ENCODE assay signal across 8 mouse cellular contexts in genomic region chr8:122546811-122547453, GRCm38 (mm10). TPM values are rescaled to one million over a fixed set of nuclear protein-coding genes. Genes with fewer than 3 reads are reported as not detected.
A peak's percentile ranks its signal among the peaks of the same experiment; 100 is the strongest.
DNase-seq lines count a peak whose midpoint lies in the region; ATAC-seq and TF ChIP-seq lines count a peak whose summit lies in the region.

No protein-coding gene starts in this region.

- H3K4me2 ChIP-seq in CH12.LX (ENCODE audit: insufficient read depth, low read depth, poor library complexity, severe bottlenecking) (peak overlapping the region; percentile 96), myocyte (ENCODE audit: low read depth) (peak overlapping the region; percentile 97)
- H3K4me2 ChIP-seq in heart, embryonic 16.5 days (ENCODE audit: low read depth, low read length): peak overlapping the region; percentile 92

- H3K9ac ChIP-seq in CH12.LX (ENCODE audit: insufficient read depth, low read depth): peak overlapping the region; percentile 88
- H3K9ac ChIP-seq in heart, embryonic 16.5 days (ENCODE audit: low read length): peak overlapping the region; percentile 63

- no peak for TF ChIP-seq POLR2A in CH12.LX (IDR thresholded peaks at IDR 0.05; ENCODE audit: low read depth, low read length)
- TF ChIP-seq POLR2A in myocyte (IDR thresholded peaks at IDR 0.05; ENCODE audit: insufficient read length, low read depth): peak; percentile 28

- H3K4me3 ChIP-seq in CH12.LX (replicated peaks in 1 of 3; ENCODE audit: low read depth in 2 of 3, low read length in 2 of 3, poor library complexity in 1 of 3): peak overlapping the region; percentile 53 to 69 (median 55)
- peak overlapping the region; percentile 13; the same call in 1 of the 2 replicates for H3K4me3 ChIP-seq in heart, embryonic 16.5 days (ENCODE audit: low read length)
- peak overlapping the region; percentile 86 for H3K4me3 ChIP-seq in myocyte

- H3K79me2 ChIP-seq in CH12.LX (replicated peaks; ENCODE audit: control insufficient read depth, extremely low read depth, insufficient read depth, poor library complexity, severe bottlenecking) (peaks cover 46% of the 10 kb centered on the region), myocyte (ENCODE audit: control insufficient read depth, insufficient read depth) (peaks cover 85% of the 10 kb centered on the region)

- TF ChIP-seq EP300 in CH12.LX (IDR thresholded peaks at IDR 0.05; ENCODE audit: low read length): no peak

- no peak overlapping the region for H3ac ChIP-seq in myocyte (ENCODE audit: control insufficient read depth, insufficient read length)

- no peak for DNase-seq in CH12.LX (ENCODE audit: extremely low read depth)
- DNase-seq in adrenal gland, postnatal 25 days: peak; percentile 55
- DNase-seq in kidney, postnatal 25 days: peak; percentile 88 to 95
- DNase-seq in T-cell, adult 2 months (ENCODE audit: low spot score): no peak
- DNase-seq in layer of hippocampus, adult 8-10 months (ENCODE audit: low spot score in 2 of 2): no peak
- no peak for DNase-seq in natural killer cell, adult 2 months (ENCODE audit: low spot score in 2 of 2)

- H3K36me3 ChIP-seq in CH12.LX (replicated peaks in 1 of 2; ENCODE audit: control insufficient read depth in 1 of 2, insufficient read depth in 1 of 2, low read length in 1 of 2) (peaks cover 0 to 36% of the 10 kb centered on the region in 2 experiments), myocyte (ENCODE audit: control insufficient read depth, insufficient read depth) (peaks cover 6% of the 10 kb centered on the region)
- H3K36me3 ChIP-seq in heart, embryonic 16.5 days (ENCODE audit: control insufficient read depth, insufficient read depth): no peaks in the 10 kb centered on the region

- no peak for ATAC-seq in heart, embryonic 16.5 days (replicated peaks; ENCODE audit: extremely low read depth, insufficient read depth, low FRiP score)

- peaks cover 15 to 39% of the 10 kb centered on the region in 2 experiments for H3K4me1 ChIP-seq in CH12.LX (ENCODE audit: control insufficient read depth in 1 of 2, insufficient read depth in 2 of 2)
- peaks cover 36% of the 10 kb centered on the region for H3K4me1 ChIP-seq in heart, embryonic 16.5 days (ENCODE audit: control insufficient read depth, insufficient read depth, low read length)

- TF ChIP-seq CTCF in CH12.LX (conservative IDR thresholded peaks at IDR 0.05 in 1 of 2, IDR thresholded peaks at IDR 0.05 in 1 of 2; ENCODE audit: low read depth in 2 of 2, low read length in 2 of 2): no peak

- 43% methylated on average over 24 of the region's 24 CpGs for WGBS in heart, embryonic 16.5 days

- peak overlapping the region; percentile 91 for H3K27ac ChIP-seq in CH12.LX (ENCODE audit: insufficient read depth, low read depth)
- H3K27ac ChIP-seq in heart, embryonic 16.5 days (ENCODE audit: low read length): peak overlapping the region; percentile 78

- dilution Hi-C loops in CH12.LX (cut with MboI; ENCODE audit: extremely low pct_ligation_motif_present, extremely low pct_unique_long_range_greater_than_20kb, low sequenced_read_pairs): no loop called here

- no peak for TF ChIP-seq RAD21 in CH12.LX (IDR thresholded peaks at IDR 0.05; ENCODE audit: low read depth, low read length)

- in situ Hi-C loops in CH12.LX (cut with MboI; ENCODE audit: low pct_ligation_motif_present, low pct_unique_long_range_greater_than_20kb, low sequenced_read_pairs): loop anchor here (5.0 kb wide), 1 partner anchor 45 kb away; no protein-coding TSS in a partner anchor

- H3K9me3 ChIP-seq in CH12.LX (replicated peaks; ENCODE audit: low read length): peaks cover 4% of the 10 kb centered on the region
- no peaks in the 10 kb centered on the region for H3K9me3 ChIP-seq in heart, embryonic 16.5 days (replicated peaks; ENCODE audit: control insufficient read depth, low read length)

- no peaks in the 10 kb centered on the region for H3K27me3 ChIP-seq in CH12.LX (replicated peaks)
- H3K27me3 ChIP-seq in heart, embryonic 16.5 days (ENCODE audit: control insufficient read depth, insufficient read depth, low read length): no peaks in the 10 kb centered on the region
- no peaks in the 10 kb centered on the region for H3K27me3 ChIP-seq in myocyte (ENCODE audit: control insufficient read depth, insufficient read depth, insufficient read length)

TF ChIP-seq in CH12.LX, 34 proteins besides CTCF, POLR2A, EP300 and RAD21:
- TF ChIP-seq JUN (IDR thresholded peaks at IDR 0.05; ENCODE audit: insufficient read depth, low read depth, low read length) (no peak), RCOR1 (conservative IDR thresholded peaks at IDR 0.05; ENCODE audit: low read depth, low read length) (no peak), SMC3 (IDR thresholded peaks at IDR 0.05; ENCODE audit: low read depth, low read length) (no peak), USF2 (conservative IDR thresholded peaks at IDR 0.05; ENCODE audit: low read depth, low read length) (no peak), JUND (conservative IDR thresholded peaks at IDR 0.05; ENCODE audit: low read depth, low read length) (no peak), ZC3H11A (IDR thresholded peaks at IDR 0.05; ENCODE audit: low read depth, low read length) (no peak), NRF1 (IDR thresholded peaks at IDR 0.05; ENCODE audit: low read depth, low read length) (no peak), CHD1 (IDR thresholded peaks at IDR 0.05; ENCODE audit: low read depth, low read length) (no peak)

TF ChIP-seq in myocyte, 11 proteins besides CTCF, POLR2A, EP300 and RAD21:
- peak in 1 of 3 experiments; percentile 39 for TF ChIP-seq MYOD1 (IDR thresholded peaks at IDR 0.05; ENCODE audit: control insufficient read depth in 1 of 3, insufficient read length in 2 of 3, low read depth in 2 of 3)
- TF ChIP-seq MYOG (IDR thresholded peaks at IDR 0.05; ENCODE audit: control insufficient read depth in 1 of 3, insufficient read depth in 1 of 3, insufficient read length in 2 of 3, low read depth in 2 of 3): no peak
- TF ChIP-seq TCF3 (IDR thresholded peaks at IDR 0.05; ENCODE audit: insufficient read length, low read depth): no peak

RNA-seq across cellular contexts. Expression of gene Piezo1, which starts 4.2 kb away (rescaled TPM):
- total RNA-seq in CH12.LX (2012; rRNA removed) (52.1 and 59.7 TPM in 2 replicates), CH12.LX (2014; rRNA removed) (15.1 and 21.1 TPM in 2 replicates)
- polyA plus RNA-seq in CH12.LX (2012; ENCODE audit: insufficient read length, low read depth) (26.5 and 41.6 TPM in 2 replicates), myocyte (2012; fragmentation: generic; extraction: Trizol) (156 TPM)
- total RNA-seq in adrenal gland, postnatal 25 days (2021): 18.3 and 20.1 TPM in 2 replicates
- 13.5 and 15.3 TPM in 2 replicates for polyA plus RNA-seq in heart, embryonic 16.5 days (2015; fragmentation: Nextera tagmentation; extraction: Ambion mirVana)
- total RNA-seq in layer of hippocampus, adult 8-10 months (2022): 1 to 10 TPM; 4.6 to 7.0 (median 4.9) TPM

RNA-seq across cellular contexts. Expression of gene Cdt1, which starts 20.9 kb away (rescaled TPM):
- 50.0 and 53.7 TPM in 2 replicates for total RNA-seq in CH12.LX (2012; rRNA removed)
- 46.0 and 54.2 TPM in 2 replicates for total RNA-seq in CH12.LX (2014; rRNA removed)
- polyA plus RNA-seq in CH12.LX (2012; ENCODE audit: insufficient read length, low read depth): 57.6 and 67.3 TPM in 2 replicates
- 12.5 and 17.7 TPM in 2 replicates for total RNA-seq in adrenal gland, postnatal 25 days (2021)
- 27.9 and 29.0 TPM in 2 replicates for polyA plus RNA-seq in heart, embryonic 16.5 days (2015; fragmentation: Nextera tagmentation; extraction: Ambion mirVana)
- 19.7 TPM for polyA plus RNA-seq in myocyte (2012; fragmentation: generic; extraction: Trizol)
- total RNA-seq in layer of hippocampus, adult 8-10 months (2022): 1 to 10 TPM; 1.4 to 2.4 (median 1.7) TPM

RNA-seq across cellular contexts. Expression of gene Aprt, which starts 29.8 kb away (rescaled TPM):
- 524 and 653 TPM in 2 replicates for total RNA-seq in CH12.LX (2012; rRNA removed)
- 453 and 516 TPM in 2 replicates for total RNA-seq in CH12.LX (2014; rRNA removed)
- 543 and 561 TPM in 2 replicates for polyA plus RNA-seq in CH12.LX (2012; ENCODE audit: insufficient read length, low read depth)
- 50.6 and 66.4 TPM in 2 replicates for total RNA-seq in adrenal gland, postnatal 25 days (2021)
- polyA plus RNA-seq in heart, embryonic 16.5 days (2015; fragmentation: Nextera tagmentation; extraction: Ambion mirVana): 159 and 204 TPM in 2 replicates
- 261 TPM for polyA plus RNA-seq in myocyte (2012; fragmentation: generic; extraction: Trizol)
- 10 to 100 TPM; 56.8 to 69.3 (median 60.2) TPM for total RNA-seq in layer of hippocampus, adult 8-10 months (2022)

Comparison
In these comparisons a context has a peak if more than half of its experiments do, and no peak if none do; other contexts are left out.
1. DNase-seq: peak in adrenal gland, postnatal 25 days (single experiment) and kidney, postnatal 25 days (2 of 2); none in CH12.LX (single experiment), T-cell, adult 2 months (single experiment), layer of hippocampus, adult 8-10 months (0 of 2) and natural killer cell, adult 2 months (0 of 2).
2. H3K4me3 ChIP-seq: peak in every context shown above with its lines; median percentile 86 in myocyte; 55 in CH12.LX; 13 in heart, embryonic 16.5 days.
3. Peak in every context shown above with its lines, with median percentiles within 50 percentile points of each other: H3K4me2 ChIP-seq.